Mouse (Mus musculus): Measurements from ENCODE around the gene Ap4b1.
"Not testable (repeated sequence)": the region's sequence is repeated elsewhere in the genome, so short reads cannot be mapped to it uniquely, and the experiment has no call there.

The Ap4b1 gene

DNA sequence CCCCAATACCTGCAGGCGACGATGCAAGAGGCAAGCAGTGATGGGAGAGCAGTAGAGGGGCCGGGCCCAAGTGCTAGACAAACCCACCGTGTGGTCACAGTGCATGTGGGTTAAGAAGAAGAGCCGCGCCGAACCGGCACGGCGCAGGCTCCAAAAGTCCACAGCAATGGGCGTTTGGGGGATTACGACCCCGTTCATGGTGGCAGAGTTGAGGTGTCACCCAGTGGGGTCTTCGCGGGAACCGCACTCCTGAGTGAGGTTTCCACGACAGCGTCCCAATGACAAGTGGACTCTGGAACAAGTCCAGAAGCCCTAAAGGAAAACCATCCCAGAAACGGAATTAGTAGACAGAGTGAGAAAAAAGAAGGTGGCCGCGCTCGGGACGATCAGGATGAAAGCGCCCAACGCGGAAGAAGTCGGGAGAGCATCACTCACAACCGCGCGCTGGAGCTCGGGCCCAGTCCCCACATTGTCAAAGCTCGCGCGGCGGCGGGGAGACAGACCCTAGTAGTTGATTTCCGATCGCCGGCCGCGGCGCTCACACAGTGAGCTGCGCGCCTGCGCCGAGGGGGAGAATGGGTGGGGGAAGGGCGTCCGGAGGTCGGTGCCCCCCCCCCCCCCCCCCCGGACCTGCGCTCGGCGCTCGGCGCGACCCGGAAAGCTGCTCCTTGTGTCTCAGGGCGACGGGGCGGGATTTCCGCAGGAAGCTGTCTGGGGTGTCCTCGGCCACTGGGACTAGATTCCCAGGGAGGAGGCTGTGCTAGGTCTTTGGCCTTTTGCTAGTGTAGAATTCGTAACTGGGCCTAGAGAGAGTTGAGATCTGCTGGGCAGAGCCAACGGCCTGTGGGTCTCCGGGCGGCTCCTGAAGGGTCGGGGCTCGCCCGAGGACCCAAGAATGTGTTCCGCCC, at the start of gene Ap4b1, which contains the start of the genes Dclre1b and Gm43064:
Ap4b1 (plus strand) TSS at position 630 of the 908 bp plus-strand sequence.
Dclre1b (minus strand) TSS at position 554 of the 908 bp plus-strand sequence.
Gm43064 (plus strand) TSS at position 683 of the 908 bp plus-strand sequence.
- peak; percentile 94 for DNase-seq (ENCODE audit: extremely low spot score, low spot score)

DNA sequence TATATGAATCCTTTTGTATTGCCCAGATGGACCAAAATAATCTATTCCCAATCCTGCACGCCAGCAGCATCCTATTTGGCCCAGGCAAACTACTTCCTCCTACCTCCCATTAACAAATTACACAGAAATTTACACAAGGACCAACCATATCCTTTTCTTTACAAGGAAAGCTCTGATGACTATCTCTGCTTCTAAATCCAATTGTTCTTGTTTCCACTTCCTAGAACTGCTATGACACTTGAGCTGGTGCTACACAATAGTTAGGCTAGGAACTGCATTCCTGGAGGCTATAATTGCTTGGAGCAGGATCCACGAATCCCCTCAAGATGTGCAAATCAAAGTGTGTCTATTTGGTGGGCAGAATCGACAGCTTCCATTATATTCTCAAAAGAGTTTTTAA, 42.5 kb upstream of the Ap4b1 start:
- DNase-seq (ENCODE audit: extremely low spot score, low spot score) = no peak

DNA sequence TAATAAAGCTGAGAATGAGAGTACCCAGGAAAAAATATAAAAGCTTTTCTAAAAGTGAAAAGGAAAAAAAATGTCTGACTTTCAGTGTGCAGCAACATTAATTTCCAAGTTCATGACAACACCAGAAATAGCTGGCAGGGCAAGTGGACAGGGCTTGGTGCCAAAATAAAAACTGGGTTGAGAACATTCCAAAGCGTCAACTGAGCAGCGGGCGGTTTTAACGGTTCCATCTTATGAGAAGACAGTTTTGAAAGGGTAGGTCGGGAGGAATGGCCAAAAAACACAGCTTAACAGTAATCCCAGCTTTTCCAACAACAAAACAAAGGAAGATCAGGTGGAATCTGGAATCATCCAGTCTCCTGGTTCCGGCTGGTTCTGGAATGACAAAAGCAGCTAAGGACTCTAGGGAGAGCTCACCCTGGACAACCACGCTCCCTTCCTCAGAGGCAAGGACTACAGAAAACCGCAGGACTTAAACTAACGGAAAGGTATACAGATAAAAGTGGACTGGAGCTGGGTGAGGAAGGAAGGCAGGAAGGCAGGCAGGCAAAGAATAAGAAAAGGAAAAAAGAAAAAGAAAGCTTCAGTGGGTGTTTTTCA, 37.7 kb upstream of the Ap4b1 start:
- DNase-seq (ENCODE audit: extremely low spot score, low spot score) = no peak

DNA sequence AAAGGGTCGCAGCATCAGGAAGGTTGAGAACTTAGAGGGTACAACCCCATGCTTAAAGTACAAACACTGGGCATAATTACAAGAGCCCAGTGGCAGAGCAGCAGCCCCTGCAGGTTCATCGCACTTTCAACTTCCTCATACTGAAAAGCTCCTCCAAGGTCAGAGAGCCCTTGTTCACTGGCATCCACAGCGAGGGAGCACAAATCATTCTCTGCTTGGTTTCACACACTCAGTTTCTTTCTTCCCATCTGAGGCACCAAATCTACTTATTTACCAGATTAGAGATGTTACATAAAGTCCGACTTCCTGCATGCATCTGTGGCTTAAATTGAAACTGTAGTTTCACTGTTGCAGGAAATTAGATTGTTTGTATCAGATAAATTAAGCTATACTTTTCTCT, 36.5 kb upstream of the Ap4b1 start:
- DNase-seq (ENCODE audit: extremely low spot score, low spot score) = no peak

DNA sequence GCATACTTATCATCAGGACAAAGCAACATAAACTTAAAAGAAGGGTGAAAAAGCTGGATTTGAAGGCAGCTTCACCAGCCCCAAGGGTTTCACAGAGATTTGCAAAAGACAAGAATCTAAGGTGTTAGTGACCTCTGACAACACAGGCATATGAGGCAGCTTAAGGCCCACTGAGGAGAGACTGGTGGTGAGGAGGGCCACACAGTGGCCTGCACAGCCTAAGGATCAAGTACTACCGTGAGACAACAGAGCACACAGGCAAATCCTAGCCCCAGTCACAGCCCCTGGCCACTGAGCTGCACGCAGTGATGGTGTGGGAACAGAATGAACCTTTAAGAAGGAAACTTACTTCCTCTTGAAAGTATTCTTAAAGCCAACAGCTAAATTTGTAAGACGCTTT, 35.8 kb upstream of the Ap4b1 start:
- DNase-seq (ENCODE audit: extremely low spot score, low spot score) = no peak

DNA sequence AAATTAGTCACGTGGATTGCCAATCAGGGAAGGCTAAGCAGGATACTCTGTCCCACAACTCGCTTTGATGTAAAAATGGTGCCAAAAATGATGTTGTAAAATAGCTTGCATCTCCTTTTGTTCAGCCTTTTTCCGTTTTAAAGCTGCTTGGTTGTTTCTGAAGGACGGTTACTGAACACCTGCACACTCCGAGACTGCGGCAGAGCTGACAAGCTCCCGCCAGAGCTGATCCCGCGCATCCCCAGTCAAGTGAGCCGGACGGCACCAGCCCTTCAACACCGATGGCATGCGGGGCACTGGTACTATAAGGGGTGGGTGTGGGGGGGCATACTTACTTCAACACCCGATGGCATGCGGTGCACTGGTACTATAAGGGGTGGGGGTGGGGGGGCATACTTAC, 35.3 kb upstream of the Ap4b1 start:
- no peak for DNase-seq (ENCODE audit: extremely low spot score, low spot score)

DNA sequence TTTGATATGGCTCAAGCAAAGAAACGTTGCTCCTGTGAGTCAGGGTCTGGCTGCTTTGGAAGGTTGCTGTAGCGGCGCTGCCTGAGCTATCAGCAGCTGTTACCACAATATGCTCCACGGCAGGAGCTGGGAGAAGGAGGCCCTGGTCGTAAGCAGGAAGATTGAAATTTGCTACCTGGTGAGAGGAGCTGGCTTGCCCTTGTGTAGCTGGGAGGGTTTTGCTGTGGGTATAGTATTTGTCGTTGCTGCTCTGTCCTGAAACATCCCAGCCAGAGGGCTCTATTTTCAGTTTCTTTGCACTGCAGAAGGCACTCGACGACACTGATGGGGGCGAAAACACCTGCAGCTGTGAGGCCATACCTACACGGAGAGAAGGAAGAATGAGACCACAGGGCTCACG, 31.4 kb upstream of the Ap4b1 start:
- no peak for DNase-seq (ENCODE audit: extremely low spot score, low spot score)

DNA sequence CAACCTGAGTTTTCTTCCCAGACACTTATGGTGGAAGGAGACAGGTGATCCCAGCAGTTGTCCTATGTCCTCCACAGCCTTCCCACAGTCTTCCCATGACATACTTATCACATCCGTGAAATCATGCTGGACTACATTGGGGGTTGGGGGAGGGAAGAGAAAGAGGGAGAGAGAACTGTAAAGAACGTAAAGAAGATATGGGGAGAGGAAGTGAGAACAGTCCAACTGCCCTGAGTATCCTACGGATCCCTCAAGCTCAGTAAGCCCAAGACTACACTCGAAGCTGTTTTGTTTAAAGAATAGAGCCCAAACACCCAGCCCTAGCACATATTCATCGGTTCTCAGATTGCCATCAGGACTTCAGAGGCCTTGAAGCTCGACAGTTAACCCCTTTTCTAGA, 30.7 kb upstream of the Ap4b1 start:
- DNase-seq (ENCODE audit: extremely low spot score, low spot score) = no peak

DNA sequence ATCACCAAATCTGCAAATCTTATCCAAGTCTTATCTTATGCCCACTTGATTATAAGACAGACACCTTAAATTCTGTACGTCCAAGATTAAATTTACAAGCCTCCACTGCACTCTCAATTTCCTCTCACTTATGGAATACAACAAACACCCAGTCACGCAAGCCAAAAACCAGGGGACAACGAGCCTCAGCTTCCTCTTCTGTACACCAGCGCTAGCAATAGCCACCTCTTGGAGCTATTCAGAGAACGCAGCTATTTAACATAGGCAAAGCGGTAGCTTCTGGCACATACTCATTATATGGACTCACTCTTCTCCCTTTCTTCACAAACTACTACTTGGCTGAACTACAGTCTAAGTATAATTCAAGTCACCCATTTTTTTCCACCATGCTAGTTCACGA, 30.1 kb upstream of the Ap4b1 start:
- no peak for DNase-seq (ENCODE audit: extremely low spot score, low spot score)

DNA sequence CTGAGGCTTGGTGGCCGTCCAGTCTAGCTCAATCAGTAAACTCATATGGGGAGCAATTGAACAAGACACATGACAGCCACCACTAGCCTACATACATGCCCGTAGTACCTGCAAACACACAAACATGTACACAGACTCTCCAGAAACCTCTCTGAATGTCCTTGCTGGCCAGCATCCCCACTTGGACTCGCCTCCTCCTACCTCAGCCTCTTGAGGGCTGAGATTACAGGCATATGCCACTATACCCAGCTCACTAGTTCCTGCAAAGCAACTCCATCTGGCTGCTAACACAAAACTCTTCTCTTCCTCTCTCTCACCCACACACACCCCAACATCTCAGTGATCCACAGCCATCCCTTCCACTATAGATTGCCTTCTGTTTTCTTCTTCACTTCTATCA, 29.0 kb upstream of the Ap4b1 start:
- no peak for DNase-seq (ENCODE audit: extremely low spot score, low spot score)

DNA sequence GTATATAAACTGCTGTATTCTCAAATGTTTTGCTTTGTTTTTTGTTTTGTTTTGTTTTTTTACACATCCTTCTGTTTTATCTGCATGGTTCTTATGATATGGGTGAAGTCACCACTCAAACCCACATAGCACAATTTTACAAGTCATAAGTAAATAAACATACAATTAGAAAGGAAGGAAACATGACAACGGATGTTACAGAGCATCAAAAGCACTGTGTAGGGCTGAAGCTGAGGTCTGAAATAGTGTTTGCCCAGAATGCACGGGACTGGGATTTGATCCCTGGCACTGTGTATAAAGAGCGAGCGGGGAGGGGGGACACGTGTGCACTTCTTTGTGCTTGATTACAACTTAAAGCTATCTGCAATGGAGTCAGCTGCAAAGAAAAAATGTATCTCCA, 28.5 kb upstream of the Ap4b1 start:
- DNase-seq (ENCODE audit: extremely low spot score, low spot score) = no peak

DNA sequence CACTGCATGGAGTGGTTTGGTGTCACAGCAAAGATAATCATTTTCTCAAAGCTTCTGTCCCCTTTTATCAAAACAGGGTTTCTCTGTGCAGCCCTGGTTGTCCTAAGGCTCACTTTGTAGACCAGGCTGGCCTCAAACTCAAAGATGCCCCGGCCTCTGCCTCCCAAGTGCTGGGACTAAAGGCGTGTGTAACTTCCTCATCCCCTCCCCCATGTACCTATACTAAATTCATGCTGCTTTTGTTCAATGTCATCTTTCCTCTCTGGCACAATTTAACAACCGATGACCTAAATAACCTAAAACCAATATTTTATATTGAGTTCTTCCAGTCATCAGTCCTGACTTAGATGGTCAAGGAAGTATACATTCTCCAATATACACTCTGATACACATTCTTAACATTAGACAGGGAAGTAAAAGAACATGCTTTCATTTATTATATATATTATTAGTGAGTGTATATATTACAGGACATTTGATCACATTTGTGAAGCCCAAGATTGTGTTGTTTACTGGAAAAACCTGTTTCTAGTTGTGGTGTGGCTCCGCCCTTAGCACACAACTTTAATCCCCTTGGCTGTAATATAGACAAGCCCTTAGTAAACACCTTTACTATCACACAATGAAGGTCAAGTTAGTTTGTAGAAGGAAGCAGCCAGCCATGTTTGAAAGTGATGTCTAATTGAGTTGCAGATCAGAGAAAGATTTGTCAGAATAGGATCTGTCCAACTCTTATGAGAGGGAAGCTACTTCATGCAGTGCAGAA, 26.3 kb upstream of the Ap4b1 start:
- DNase-seq (ENCODE audit: extremely low spot score, low spot score) = no peak

DNA sequence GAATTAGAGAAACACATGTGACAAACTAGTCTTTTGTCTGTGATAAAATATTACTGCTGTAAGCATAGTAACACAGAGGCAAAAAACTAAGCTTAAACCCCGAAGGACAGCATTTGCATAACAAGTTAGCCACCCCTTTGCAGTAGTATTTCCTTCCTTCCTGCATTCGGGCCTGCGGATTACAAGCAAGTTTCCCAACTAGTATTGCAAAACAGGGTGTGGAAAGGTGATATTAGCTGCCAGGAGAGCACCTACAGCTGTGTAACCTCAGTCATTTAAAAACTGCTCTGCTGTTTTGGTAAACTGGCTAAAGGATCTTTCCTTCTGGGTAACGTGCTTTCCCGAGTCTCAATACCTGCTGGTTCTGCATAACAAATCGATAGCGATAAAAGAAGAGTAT, 22.1 kb upstream of the Ap4b1 start:
- no peak for DNase-seq (ENCODE audit: extremely low spot score, low spot score)

DNA sequence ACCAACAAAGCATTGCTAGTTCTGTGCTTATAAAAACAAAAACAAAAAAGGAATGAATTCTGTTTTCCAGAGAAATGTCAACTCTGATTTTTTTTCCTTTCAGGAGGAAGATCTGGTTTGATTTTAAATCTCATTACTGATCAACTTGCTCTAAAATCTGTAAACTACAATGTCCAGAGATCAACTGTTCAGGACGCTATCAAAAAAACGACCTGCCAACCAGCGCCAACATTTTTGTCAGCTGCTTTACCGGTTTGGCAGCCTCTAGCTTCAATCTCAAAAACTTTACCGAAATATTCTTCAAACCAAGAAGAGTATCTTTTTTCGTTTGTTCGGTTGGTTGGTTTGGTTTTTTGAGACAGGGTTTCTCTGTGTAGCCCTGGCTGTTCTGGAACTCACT, 20.2 kb upstream of the Ap4b1 start:
- no peak for DNase-seq (ENCODE audit: extremely low spot score, low spot score)

DNA sequence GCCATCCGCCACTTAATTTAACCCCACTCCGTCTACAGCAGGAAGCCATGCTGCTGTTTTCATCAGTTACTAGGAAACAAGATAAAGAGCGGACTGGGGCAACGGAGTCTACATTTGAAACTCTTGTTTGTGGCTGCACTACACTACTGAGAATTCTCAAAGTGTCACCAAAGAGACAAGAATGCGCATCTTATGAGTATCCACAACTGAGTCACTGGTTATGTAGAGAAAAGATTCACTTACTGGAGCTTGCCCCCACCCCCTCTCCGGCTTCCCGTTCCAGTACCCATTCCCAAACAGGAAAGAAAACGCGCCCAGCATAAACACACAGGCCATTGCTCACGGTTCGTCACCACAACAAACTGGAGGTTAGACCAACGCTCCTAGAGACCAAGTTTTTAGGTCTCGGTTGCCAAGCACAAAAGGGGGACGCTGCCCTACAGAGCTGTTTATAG, 19.4 kb upstream of the Ap4b1 start:
- peak; percentile 43 for DNase-seq (ENCODE audit: extremely low spot score, low spot score)

DNA sequence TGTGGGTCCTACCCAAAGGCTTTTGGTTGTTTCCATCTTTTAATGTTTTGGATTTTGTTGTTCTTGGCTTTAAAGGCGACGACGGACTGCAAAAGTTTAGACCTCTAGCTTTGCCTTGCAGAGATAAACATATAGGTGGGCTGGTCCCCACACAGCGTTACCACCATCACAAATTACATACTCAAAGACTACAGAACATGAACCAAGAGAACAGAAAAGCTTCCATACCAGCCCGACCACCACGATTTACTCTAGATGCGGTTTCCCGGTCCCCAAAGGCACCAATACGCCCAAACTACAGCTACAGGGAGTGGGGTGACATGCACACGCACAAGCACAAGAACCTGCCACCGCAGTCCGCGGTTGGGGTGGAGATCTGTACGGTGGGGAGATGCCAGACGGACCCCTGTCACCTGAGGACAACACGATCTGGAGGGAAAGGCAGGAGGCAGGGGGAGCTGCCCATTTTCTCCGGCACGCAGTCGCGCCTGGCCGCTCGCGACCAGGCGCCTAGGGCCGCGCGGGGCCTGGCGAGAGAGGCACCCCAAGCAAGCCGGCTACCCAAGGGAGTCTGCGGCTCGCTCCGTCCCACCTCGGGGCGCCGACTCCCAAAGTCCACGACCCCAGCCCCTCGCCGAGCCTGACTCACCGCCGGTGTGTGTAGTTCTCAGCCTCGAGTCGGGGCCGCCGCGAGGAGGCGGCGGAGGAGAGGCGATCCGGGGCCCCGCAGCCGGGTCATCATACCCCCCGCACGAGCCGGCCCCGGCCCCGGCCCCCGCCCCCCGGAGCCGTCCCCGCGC, 18.8 kb upstream of the Ap4b1 start:
- DNase-seq (ENCODE audit: extremely low spot score, low spot score) = no peak

DNA sequence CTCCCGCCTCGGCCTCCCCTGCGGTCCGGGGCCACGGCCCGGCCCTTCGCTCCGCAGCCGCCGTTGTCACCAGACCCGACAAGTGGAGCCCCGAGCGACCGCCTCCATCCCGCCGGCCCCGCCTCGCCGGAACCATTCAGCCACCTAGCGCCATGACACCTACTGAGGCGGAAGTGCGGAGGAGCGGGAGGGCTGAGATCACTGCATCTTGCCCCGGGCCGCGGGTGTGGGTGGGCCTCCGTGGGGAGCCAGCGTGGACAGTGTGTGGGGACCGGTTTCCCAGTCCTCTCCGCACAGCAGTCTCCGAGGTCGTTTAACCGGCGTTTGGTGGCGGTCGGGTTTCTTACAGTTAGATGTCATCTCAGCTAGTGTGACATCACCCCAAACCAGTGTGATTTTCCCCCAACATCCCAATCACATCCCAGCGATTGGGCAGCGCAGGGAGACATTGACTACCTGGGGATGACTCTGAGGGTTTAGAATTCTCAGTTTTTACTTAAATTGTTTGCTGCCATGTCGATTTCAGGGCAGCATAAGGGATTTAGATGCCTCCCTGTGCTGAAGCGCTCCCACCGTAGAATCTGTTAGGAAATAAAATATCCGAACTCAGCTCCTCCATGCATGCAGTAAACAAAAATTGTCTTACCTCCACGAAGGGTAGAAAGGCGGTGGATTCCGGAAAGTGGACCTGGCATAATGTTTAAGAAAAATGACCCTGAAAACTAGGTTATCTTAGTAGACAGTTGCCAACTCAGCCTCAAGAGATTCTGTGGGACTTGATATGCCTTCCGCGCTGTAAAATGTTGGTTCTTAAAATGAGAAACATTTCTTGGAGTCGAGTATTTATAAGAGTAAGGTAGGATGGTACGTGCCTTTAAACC, 17.9 kb upstream of the Ap4b1 start, which contains the start of gene Hipk1:
Hipk1 (minus strand) TSS at position 334 of the 881 bp plus-strand sequence.
- DNase-seq (ENCODE audit: extremely low spot score, low spot score) = peak; percentile 93

DNA sequence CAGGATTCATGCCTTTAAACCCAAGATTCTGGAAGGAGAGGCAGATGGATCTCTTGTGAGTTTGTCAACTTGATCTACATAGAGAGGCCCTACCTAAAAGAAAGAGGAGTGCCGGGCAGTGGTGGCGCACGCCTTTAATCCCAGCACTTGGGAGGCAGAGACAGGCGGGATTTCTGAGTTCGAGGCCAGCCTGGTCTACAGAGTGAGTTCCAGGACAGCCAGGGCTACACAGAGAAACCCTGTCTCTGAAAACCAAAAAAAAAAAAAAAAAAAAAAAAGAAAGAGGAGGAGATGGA, 17.3 kb upstream of the Ap4b1 start:
- DNase-seq (ENCODE audit: extremely low spot score, low spot score) = not testable (repeated sequence)

DNA sequence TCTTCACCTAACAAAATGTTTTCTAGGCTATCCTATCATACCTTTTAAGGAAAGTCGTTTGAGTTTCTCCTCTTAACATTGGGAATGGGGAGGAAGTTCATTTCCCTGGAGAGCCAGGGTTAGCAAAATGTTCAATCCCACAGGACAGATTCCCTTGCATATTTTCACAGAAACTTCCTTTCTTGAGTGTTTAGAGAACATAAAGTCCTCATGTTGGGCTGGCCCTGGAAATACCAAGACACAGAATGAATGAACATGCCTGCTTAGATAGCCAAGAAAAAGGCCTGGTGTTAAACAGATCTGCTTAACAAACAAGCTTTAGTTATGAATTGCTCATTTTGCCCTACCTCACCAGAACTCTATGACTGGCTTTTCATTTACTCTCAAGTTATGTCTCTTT, 16.8 kb upstream of the Ap4b1 start:
- DNase-seq (ENCODE audit: extremely low spot score, low spot score) = no peak

DNA sequence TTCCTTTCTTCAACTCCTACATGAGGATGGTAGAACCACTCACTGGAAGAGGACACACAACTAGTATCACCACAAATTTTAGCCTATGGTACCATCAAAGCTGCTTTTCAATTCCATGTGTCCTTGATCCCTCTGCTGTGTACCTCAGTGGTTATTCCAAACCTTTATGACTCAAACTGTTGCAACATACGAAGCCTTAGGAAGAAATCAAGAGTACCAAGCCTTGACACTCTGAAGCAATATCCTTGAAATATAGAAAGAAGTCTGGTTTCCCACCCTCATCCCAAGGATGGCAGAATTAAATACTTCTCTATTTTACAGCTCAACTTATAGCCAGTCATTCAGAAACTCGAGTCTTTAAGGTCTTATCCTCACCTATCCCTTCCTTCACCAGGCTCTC, 12.9 kb upstream of the Ap4b1 start:
- no peak for DNase-seq (ENCODE audit: extremely low spot score, low spot score)

All from neural tube, embryonic 10.5 days (tissue).